Mouse (Mus musculus): Measurements from ENCODE around the gene Ntn4. TPM values are rescaled to one million over a fixed set of nuclear protein-coding genes. Genes with fewer than 3 reads are reported as not detected.

Gene Ntn4
- polyA plus RNA-seq, 1 experiment from 2014 or later = 0.58 TPM

DNA sequence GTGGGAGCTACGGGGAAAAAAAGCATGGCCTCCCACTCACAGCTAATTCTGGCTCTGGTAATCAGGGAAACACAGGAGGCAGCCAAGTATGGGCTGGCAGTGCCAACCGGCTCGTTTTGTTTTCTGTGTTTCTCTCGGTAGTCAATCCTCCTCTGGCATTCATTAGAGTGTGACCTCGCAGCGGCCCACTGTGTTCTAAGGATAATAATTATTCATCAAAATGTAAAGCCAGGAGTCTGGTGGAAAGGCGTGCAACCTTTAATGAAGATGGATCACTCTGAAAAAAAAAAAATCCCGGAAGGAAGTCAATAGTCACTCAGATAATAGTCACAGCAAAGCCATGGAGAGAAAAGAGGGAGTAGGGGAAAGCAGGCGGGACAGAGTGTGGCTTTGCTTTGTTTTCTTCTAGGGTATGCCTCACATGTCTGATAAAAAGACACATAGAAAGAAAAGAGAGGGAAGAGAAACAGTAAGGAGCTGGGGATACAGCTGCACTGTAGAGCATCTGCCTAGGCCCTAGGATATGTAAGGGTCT, 131.5 kb downstream of the Ntn4 start:
- Histone ChIP-seq H3K9me3 (ENCODE audit: control insufficient read depth, low read length) (no peaks in the 10 kb centered on the region), H3K9ac (ENCODE audit: low read length) (no peak overlapping the region), H3K36me3 (ENCODE audit: control insufficient read depth, insufficient read depth, low read length) (no peaks in the 10 kb centered on the region), H3K4me1 (replicated peaks; ENCODE audit: control insufficient read depth, insufficient read depth, low read length) (no peaks in the 10 kb centered on the region), H3K4me3 (ENCODE audit: low read length) (no peak overlapping the region), H3K4me2 (ENCODE audit: low read depth, low read length) (no peak overlapping the region), H3K27ac (ENCODE audit: low read length) (no peak overlapping the region), H3K27me3 (ENCODE audit: control insufficient read depth, insufficient read depth, low read depth, low read length) (no peaks in the 10 kb centered on the region)
- WGBS = 35% methylated on average over 9 of the region's 9 CpGs
- ATAC-seq (ENCODE audit: low read depth) = no peak

- Histone ChIP-seq H3K4me3 (ENCODE audit: low read length) (no peak overlapping the region), H3K4me1 (replicated peaks; ENCODE audit: control insufficient read depth, insufficient read depth, low read length) (no peaks in the 10 kb centered on the region), H3K4me2 (ENCODE audit: low read depth, low read length) (no peak overlapping the region), H3K27ac (ENCODE audit: low read length) (no peak overlapping the region), H3K36me3 (ENCODE audit: control insufficient read depth, insufficient read depth, low read length) (no peaks in the 10 kb centered on the region), H3K9me3 (ENCODE audit: control insufficient read depth, low read length) (no peaks in the 10 kb centered on the region), H3K9ac (ENCODE audit: low read length) (no peak overlapping the region), H3K27me3 (ENCODE audit: control insufficient read depth, insufficient read depth, low read depth, low read length) (no peaks in the 10 kb centered on the region)
- 60% methylated on average over 3 of the region's 3 CpGs for WGBS
- no peak for ATAC-seq (ENCODE audit: low read depth)
These were observed 132.0 kb downstream of the Ntn4 start for GRCm38 (mm10) chr10:93772492-93772891.

DNA sequence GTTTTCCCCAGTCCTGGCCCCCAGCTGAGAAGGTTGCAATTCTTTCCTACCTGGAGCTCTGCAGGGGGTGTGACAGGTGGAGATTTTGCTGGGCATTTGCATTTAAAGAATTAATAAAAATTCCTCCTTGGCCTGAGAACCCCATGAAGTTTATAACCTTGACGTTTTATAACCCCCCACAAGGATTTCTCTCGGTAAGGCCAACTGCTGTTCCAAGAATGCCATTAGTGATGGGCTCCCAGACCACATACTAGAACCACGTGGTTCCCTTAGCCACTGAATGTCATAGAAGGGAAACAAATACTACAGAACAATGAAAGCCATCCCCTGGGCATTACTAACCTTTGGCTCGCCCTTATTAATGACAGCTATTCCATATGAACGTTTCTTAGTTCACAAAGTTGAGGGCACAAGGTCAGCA, 136.3 kb downstream of the Ntn4 start:
- Histone ChIP-seq H3K4me1 (replicated peaks; ENCODE audit: control insufficient read depth, insufficient read depth, low read length) (no peaks in the 10 kb centered on the region), H3K9me3 (ENCODE audit: control insufficient read depth, low read length) (no peaks in the 10 kb centered on the region), H3K9ac (ENCODE audit: low read length) (no peak overlapping the region), H3K36me3 (ENCODE audit: control insufficient read depth, insufficient read depth, low read length) (no peaks in the 10 kb centered on the region), H3K27ac (ENCODE audit: low read length) (no peak overlapping the region), H3K4me2 (ENCODE audit: low read depth, low read length) (no peak overlapping the region), H3K27me3 (ENCODE audit: control insufficient read depth, insufficient read depth, low read depth, low read length) (no peaks in the 10 kb centered on the region), H3K4me3 (ENCODE audit: low read length) (no peak overlapping the region)
- no peak for ATAC-seq (ENCODE audit: low read depth)
- WGBS = 36% methylated on average over 5 of the region's 5 CpGs

GRCm38 (mm10) chr10:93777372-93777771, 136.9 kb downstream of the Ntn4 start:
- ATAC-seq (ENCODE audit: low read depth) = no peak
- H3K4me1 ChIP-seq (replicated peaks; ENCODE audit: control insufficient read depth, insufficient read depth, low read length) = no peaks in the 10 kb centered on the region
- no peaks in the 10 kb centered on the region for H3K36me3 ChIP-seq (ENCODE audit: control insufficient read depth, insufficient read depth, low read length)
- H3K27ac ChIP-seq (ENCODE audit: low read length) = no peak overlapping the region
- no peaks in the 10 kb centered on the region for H3K27me3 ChIP-seq (ENCODE audit: control insufficient read depth, insufficient read depth, low read depth, low read length)
- H3K4me3 ChIP-seq (ENCODE audit: low read length) = no peak overlapping the region
- 40% methylated on average over 7 of the region's 7 CpGs for WGBS
- H3K4me2 ChIP-seq (ENCODE audit: low read depth, low read length) = no peak overlapping the region
- H3K9me3 ChIP-seq (ENCODE audit: control insufficient read depth, low read length) = no peaks in the 10 kb centered on the region
- H3K9ac ChIP-seq (ENCODE audit: low read length) = no peak overlapping the region

GRCm38 (mm10) chr10:93783216-93784013, 142.9 kb downstream of the Ntn4 start:
- peaks cover 2% of the 10 kb centered on the region; the same call in 1 of the 2 replicates for H3K4me1 ChIP-seq (replicated peaks; ENCODE audit: control insufficient read depth, insufficient read depth, low read length)
- no peak overlapping the region for H3K27ac ChIP-seq (ENCODE audit: low read length)
- no peak overlapping the region for H3K4me2 ChIP-seq (ENCODE audit: low read depth, low read length)
- no peak overlapping the region for H3K9ac ChIP-seq (ENCODE audit: low read length)
- peak; percentile 69 for ATAC-seq (ENCODE audit: low read depth)
- H3K4me3 ChIP-seq (ENCODE audit: low read length) = no peak overlapping the region
- no peaks in the 10 kb centered on the region for H3K36me3 ChIP-seq (ENCODE audit: control insufficient read depth, insufficient read depth, low read length)
- WGBS = 56% methylated on average over 15 of the region's 15 CpGs
- no peaks in the 10 kb centered on the region for H3K9me3 ChIP-seq (ENCODE audit: control insufficient read depth, low read length)
- no peaks in the 10 kb centered on the region for H3K27me3 ChIP-seq (ENCODE audit: control insufficient read depth, insufficient read depth, low read depth, low read length)

Other genes starting within 250 kb of the Ntn4 start
- gene Lta4h, start 187.3 kb upstream of the Ntn4 start, polyA plus RNA-seq (2015; fragmentation: Nextera tagmentation; extraction: Ambion mirVana) = 194 and 210 TPM in 2 replicates
- 0.14 and 0.50 TPM in 2 replicates for gene Hal, start 151.9 kb upstream of the Ntn4 start, polyA plus RNA-seq (2015; fragmentation: Nextera tagmentation; extraction: Ambion mirVana)
- 0.24 and 0.39 TPM in 2 replicates for gene Amdhd1, start 100.6 kb upstream of the Ntn4 start, polyA plus RNA-seq (2015; fragmentation: Nextera tagmentation; extraction: Ambion mirVana)
- gene Ccdc38, start 100.0 kb upstream of the Ntn4 start, polyA plus RNA-seq (2015; fragmentation: Nextera tagmentation; extraction: Ambion mirVana) = 0.24 and 0.74 TPM in 2 replicates
- gene Snrpf, start 51.0 kb upstream of the Ntn4 start, polyA plus RNA-seq (2015; fragmentation: Nextera tagmentation; extraction: Ambion mirVana) = 99.4 and 105 TPM in 2 replicates
- 0.14 and 0.28 TPM in 2 replicates for gene Usp44, start 190.9 kb downstream of the Ntn4 start, polyA plus RNA-seq (2015; fragmentation: Nextera tagmentation; extraction: Ambion mirVana)